Mouse (Mus musculus): ENCODE data around the gene Rnd2. TPM values are rescaled to one million over a fixed set of nuclear protein-coding genes. Genes with fewer than 3 reads are reported as not detected.
"Not testable (repeated sequence)": the region's sequence is repeated elsewhere in the genome, so short reads cannot be mapped to it uniquely, and the experiment has no call there.

Gene Rnd2
- polyA plus RNA-seq, 1 experiment from 2014 or later = 61.8 TPM

- H3K9me3 ChIP-seq (ENCODE audit: control insufficient read depth, low read length) = no peaks in the 10 kb centered on the region
- H3K4me3 ChIP-seq (ENCODE audit: low read depth, low read length) = no peak overlapping the region
- no peaks in the 10 kb centered on the region for H3K36me3 ChIP-seq (ENCODE audit: control insufficient read depth, insufficient read depth, low read length)
- H3K4me2 ChIP-seq (ENCODE audit: low read depth, low read length) = peak overlapping the region; percentile 16; the same call in 1 of the 2 replicates
- WGBS = 24% methylated on average over 7 of the region's 7 CpGs
- ATAC-seq (ENCODE audit: low read depth) = no peak
- no peak overlapping the region for H3K27ac ChIP-seq (ENCODE audit: low read depth, low read length)
- peaks cover 15% of the 10 kb centered on the region; the same call in 1 of the 2 replicates for H3K4me1 ChIP-seq (ENCODE audit: control insufficient read depth, insufficient read depth, low read length)
- no peak overlapping the region for H3K9ac ChIP-seq (replicated peaks; ENCODE audit: low read depth, low read length)
- H3K27me3 ChIP-seq (ENCODE audit: control insufficient read depth, insufficient read depth, low read length) = no peaks in the 10 kb centered on the region
Measured at GRCm38 (mm10) chr11:101470206-101470605, 5.4 kb downstream of the Rnd2 start.

DNA sequence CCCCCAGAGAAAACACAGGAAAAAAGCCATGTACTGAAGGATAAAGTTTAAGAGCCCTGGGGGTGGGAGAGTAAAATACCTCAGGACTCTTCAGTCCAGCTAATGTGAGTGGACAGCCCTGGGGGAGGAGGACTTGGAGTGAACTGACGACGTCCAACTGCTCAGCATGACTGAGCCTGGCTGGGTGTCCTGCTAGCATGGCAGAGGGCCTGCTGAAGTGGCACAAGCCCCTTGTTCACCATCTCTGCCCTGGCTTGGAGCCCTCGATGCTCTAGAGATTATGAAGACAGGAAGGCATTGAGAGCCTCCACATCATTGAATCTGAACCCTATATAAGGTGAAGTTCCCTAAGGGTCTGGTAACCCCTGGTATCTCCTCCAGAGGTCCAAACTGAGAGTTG, 7.1 kb downstream of the Rnd2 start:
- Histone ChIP-seq H3K9me3 (ENCODE audit: control insufficient read depth, low read length) (no peaks in the 10 kb centered on the region), H3K9ac (replicated peaks; ENCODE audit: low read depth, low read length) (no peak overlapping the region), H3K27ac (ENCODE audit: low read depth, low read length) (no peak overlapping the region), H3K27me3 (ENCODE audit: control insufficient read depth, insufficient read depth, low read length) (no peaks in the 10 kb centered on the region), H3K4me1 (ENCODE audit: control insufficient read depth, insufficient read depth, low read length) (peaks cover 15% of the 10 kb centered on the region; the same call in 1 of the 2 replicates), H3K4me3 (ENCODE audit: low read depth, low read length) (no peak overlapping the region), H3K36me3 (ENCODE audit: control insufficient read depth, insufficient read depth, low read length) (no peaks in the 10 kb centered on the region), H3K4me2 (ENCODE audit: low read depth, low read length) (no peak overlapping the region)
- WGBS = 63% methylated on average over 3 of the region's 3 CpGs
- ATAC-seq (ENCODE audit: low read depth) = no peak

DNA sequence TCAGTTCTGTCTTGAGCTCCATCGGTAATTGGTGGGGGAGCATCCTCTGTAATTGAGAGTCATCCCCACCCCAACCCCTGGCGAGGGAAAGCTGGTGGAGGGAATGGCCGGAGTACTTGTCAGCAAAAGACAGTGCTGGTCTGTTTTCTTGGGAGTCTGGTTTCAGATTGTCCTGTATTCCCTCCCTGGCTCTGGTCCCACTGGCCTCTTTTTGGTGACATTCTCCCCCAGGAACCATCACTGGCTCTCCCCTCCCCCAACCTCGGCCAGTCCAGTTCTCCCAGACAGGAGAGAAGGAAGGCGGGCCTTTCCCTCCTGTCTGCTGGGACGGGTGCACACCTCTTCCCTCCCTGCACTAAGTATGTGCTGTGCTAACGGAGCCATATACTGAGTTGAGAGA, 7.5 kb downstream of the Rnd2 start:
- ATAC-seq (ENCODE audit: low read depth) = no peak
- Histone ChIP-seq H3K4me3 (ENCODE audit: low read depth, low read length) (no peak overlapping the region), H3K36me3 (ENCODE audit: control insufficient read depth, insufficient read depth, low read length) (no peaks in the 10 kb centered on the region), H3K9me3 (ENCODE audit: control insufficient read depth, low read length) (no peaks in the 10 kb centered on the region), H3K9ac (replicated peaks; ENCODE audit: low read depth, low read length) (no peak overlapping the region), H3K4me2 (ENCODE audit: low read depth, low read length) (no peak overlapping the region), H3K4me1 (ENCODE audit: control insufficient read depth, insufficient read depth, low read length) (peaks cover 11% of the 10 kb centered on the region), H3K27me3 (ENCODE audit: control insufficient read depth, insufficient read depth, low read length) (no peaks in the 10 kb centered on the region), H3K27ac (ENCODE audit: low read depth, low read length) (no peak overlapping the region)
- WGBS = 52% methylated on average over 7 of the region's 7 CpGs

DNA sequence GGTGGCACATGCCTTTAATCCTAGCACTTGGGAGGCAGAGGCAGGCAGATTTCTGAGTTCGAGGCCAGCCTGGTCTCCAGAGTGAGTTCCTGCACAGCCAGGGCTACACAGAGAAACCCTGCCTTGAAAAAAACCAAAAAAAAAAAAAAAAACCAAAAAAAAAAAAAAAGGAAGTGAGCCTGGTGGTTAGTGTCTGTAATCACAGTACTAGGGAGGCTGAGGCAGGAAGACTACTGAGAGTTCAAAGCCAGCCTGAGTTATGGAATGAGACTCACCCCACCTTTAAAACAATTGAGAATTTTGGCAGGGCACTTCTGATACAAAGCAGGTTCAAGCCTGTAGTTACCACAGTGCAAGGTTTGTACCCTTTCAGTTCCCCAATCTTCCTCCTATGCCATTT, 8.9 kb downstream of the Rnd2 start:
- H3K27me3 ChIP-seq (ENCODE audit: control insufficient read depth, insufficient read depth, low read length); H3K9ac ChIP-seq (replicated peaks; ENCODE audit: low read depth, low read length); H3K36me3 ChIP-seq (ENCODE audit: control insufficient read depth, insufficient read depth, low read length); H3K9me3 ChIP-seq (ENCODE audit: control insufficient read depth, low read length); ATAC-seq (ENCODE audit: low read depth); H3K4me3 ChIP-seq (ENCODE audit: low read depth, low read length); H3K4me2 ChIP-seq (ENCODE audit: low read depth, low read length); H3K27ac ChIP-seq (ENCODE audit: low read depth, low read length): not testable (repeated sequence)
- 82% methylated on average over 1 of the region's 1 CpGs for WGBS
- H3K4me1 ChIP-seq (ENCODE audit: control insufficient read depth, insufficient read depth, low read length) = peaks cover 13% of the 10 kb centered on the region

DNA sequence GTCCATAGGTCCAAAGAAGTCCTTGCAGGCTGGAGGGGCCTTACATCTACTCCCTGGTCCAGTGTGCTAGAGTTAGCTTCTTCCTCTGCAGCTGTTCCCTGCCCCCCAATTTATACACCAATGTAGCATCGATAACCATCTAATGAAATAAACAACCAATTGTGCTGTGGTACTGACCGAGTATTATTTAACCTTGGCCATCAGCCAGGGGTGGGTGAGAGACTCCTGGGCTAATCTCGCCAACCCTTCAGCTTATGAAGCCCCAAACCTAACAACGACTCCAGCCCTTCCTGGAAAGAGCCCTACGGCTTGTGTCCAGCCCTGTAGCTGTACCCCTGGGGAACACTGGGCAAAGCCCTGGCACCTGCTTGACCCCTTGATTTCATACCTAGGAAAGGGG, 9.5 kb downstream of the Rnd2 start:
- Histone ChIP-seq H3K27ac (ENCODE audit: low read depth, low read length) (no peak overlapping the region), H3K27me3 (ENCODE audit: control insufficient read depth, insufficient read depth, low read length) (no peaks in the 10 kb centered on the region), H3K4me1 (ENCODE audit: control insufficient read depth, insufficient read depth, low read length) (peaks cover 12% of the 10 kb centered on the region; the same call in 1 of the 2 replicates), H3K36me3 (ENCODE audit: control insufficient read depth, insufficient read depth, low read length) (no peaks in the 10 kb centered on the region), H3K9me3 (ENCODE audit: control insufficient read depth, low read length) (no peaks in the 10 kb centered on the region), H3K9ac (replicated peaks; ENCODE audit: low read depth, low read length) (no peak overlapping the region), H3K4me2 (ENCODE audit: low read depth, low read length) (no peak overlapping the region), H3K4me3 (ENCODE audit: low read depth, low read length) (no peak overlapping the region)
- 63% methylated on average over 5 of the region's 5 CpGs for WGBS
- no peak for ATAC-seq (ENCODE audit: low read depth)

- 90% methylated on average over 4 of the region's 4 CpGs for WGBS
- not testable (repeated sequence) for ATAC-seq (ENCODE audit: low read depth); H3K4me3 ChIP-seq (ENCODE audit: low read depth, low read length)
Measured at GRCm38 (mm10) chr11:101476361-101476760, 11.6 kb downstream of the Rnd2 start.

DNA sequence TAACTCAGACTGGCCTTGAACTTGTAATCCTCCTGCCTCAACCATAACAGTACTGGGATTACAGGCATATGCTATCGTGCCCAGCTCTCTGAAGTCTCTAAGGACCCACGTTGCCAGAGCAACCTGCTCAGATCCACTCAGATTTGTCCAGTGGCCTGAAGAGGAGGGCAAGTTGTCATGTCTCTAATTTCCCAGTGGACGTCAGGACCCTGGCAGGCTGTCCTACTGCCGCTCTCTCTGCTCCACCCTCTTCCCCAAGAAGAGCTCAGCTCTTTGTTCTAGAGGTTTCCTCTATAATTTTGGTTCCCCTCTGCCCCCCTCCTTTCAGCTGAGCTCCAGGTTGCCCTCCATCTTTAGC, 12.4 kb downstream of the Rnd2 start:
- H3K4me3 ChIP-seq (ENCODE audit: low read depth, low read length) = no peak overlapping the region
- ATAC-seq (ENCODE audit: low read depth) = peak; percentile 29
- no peak overlapping the region for H3K4me2 ChIP-seq (ENCODE audit: low read depth, low read length)

More at GRCm38 (mm10) chr11:101476361-101476760, 11.6 kb downstream of the Rnd2 start:
- not testable (repeated sequence) for H3K36me3 ChIP-seq (ENCODE audit: control insufficient read depth, insufficient read depth, low read length); H3K27ac ChIP-seq (ENCODE audit: low read depth, low read length); H3K4me2 ChIP-seq (ENCODE audit: low read depth, low read length); H3K9me3 ChIP-seq (ENCODE audit: control insufficient read depth, low read length); H3K27me3 ChIP-seq (ENCODE audit: control insufficient read depth, insufficient read depth, low read length); H3K9ac ChIP-seq (replicated peaks; ENCODE audit: low read depth, low read length)
- H3K4me1 ChIP-seq (ENCODE audit: control insufficient read depth, insufficient read depth, low read length) = peaks cover 14% of the 10 kb centered on the region; the same call in 1 of the 2 replicates

DNA sequence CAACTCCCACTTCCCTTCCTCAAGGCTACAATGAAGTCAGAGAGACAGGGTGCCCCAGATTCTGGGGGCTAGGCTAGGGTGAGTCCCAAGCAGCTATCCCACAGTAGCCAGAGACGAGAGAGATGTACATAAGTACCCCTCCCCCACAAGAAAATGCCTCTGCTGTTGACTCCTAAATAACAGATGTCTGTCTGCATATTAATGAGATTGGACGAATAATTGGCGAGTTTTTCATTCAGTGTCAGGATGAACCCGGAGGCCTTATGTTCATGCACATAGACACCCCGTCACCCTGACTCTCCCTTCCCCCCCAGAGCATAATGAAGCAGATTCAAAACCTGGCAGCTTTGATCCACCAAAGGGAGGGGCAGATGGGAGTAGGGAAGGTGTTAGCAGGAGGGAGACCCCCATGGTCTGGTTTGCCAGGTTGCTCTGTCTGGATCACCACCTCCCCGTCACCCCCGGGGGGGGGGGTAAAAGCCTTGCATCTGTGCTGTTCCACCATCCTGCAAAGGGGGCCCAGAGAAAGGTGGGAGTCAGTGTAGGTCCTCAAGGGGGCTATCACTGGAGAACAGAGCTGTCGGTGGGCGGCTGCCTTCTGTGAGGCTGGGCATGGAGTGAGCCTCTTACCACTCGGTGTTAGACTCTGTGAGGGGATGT, 12.9 kb downstream of the Rnd2 start:
- 13% methylated on average over 10 of the region's 10 CpGs for WGBS
- H3K4me3 ChIP-seq (ENCODE audit: low read depth, low read length) = no peak overlapping the region
- no peaks in the 10 kb centered on the region for H3K9me3 ChIP-seq (ENCODE audit: control insufficient read depth, low read length)
- H3K4me2 ChIP-seq (ENCODE audit: low read depth, low read length) = no peak overlapping the region
- ATAC-seq (ENCODE audit: low read depth) = peak; percentile 74
- no peak overlapping the region for H3K9ac ChIP-seq (replicated peaks; ENCODE audit: low read depth, low read length)
- H3K36me3 ChIP-seq (ENCODE audit: control insufficient read depth, insufficient read depth, low read length) = no peaks in the 10 kb centered on the region
- H3K27me3 ChIP-seq (ENCODE audit: control insufficient read depth, insufficient read depth, low read length) = no peaks in the 10 kb centered on the region
- H3K4me1 ChIP-seq (ENCODE audit: control insufficient read depth, insufficient read depth, low read length) = peaks cover 11% of the 10 kb centered on the region; the same call in 1 of the 2 replicates
- H3K27ac ChIP-seq (ENCODE audit: low read depth, low read length) = peak overlapping the region; percentile 60

More for the DNA sequence above, 12.4 kb downstream of the Rnd2 start:
- Histone ChIP-seq H3K9me3 (ENCODE audit: control insufficient read depth, low read length) (no peaks in the 10 kb centered on the region), H3K27me3 (ENCODE audit: control insufficient read depth, insufficient read depth, low read length) (no peaks in the 10 kb centered on the region), H3K27ac (ENCODE audit: low read depth, low read length) (peak overlapping the region; percentile 60), H3K36me3 (ENCODE audit: control insufficient read depth, insufficient read depth, low read length) (no peaks in the 10 kb centered on the region), H3K4me1 (ENCODE audit: control insufficient read depth, insufficient read depth, low read length) (peaks cover 13% of the 10 kb centered on the region; the same call in 1 of the 2 replicates), H3K9ac (replicated peaks; ENCODE audit: low read depth, low read length) (no peak overlapping the region)
- WGBS = 4% methylated on average over 4 of the region's 4 CpGs

GRCm38 (mm10) chr11:101479171-101479635, 14.4 kb downstream of the Rnd2 start:
- Histone ChIP-seq H3K4me2 (ENCODE audit: low read depth, low read length) (peak overlapping the region; percentile 19), H3K4me1 (ENCODE audit: control insufficient read depth, insufficient read depth, low read length) (peaks cover 11% of the 10 kb centered on the region; the same call in 1 of the 2 replicates), H3K9ac (replicated peaks; ENCODE audit: low read depth, low read length) (0 out of 2 replicates have a peak overlapping the region, but pooled peaks have one; percentile 5), H3K27me3 (ENCODE audit: control insufficient read depth, insufficient read depth, low read length) (no peaks in the 10 kb centered on the region), H3K4me3 (ENCODE audit: low read depth, low read length) (no peak overlapping the region), H3K9me3 (ENCODE audit: control insufficient read depth, low read length) (no peaks in the 10 kb centered on the region), H3K27ac (ENCODE audit: low read depth, low read length) (peak overlapping the region; percentile 58), H3K36me3 (ENCODE audit: control insufficient read depth, insufficient read depth, low read length) (no peaks in the 10 kb centered on the region)
- 3% methylated on average over 18 of the region's 18 CpGs for WGBS
- ATAC-seq (ENCODE audit: low read depth) = peak; percentile 44; the same call in 1 of the 2 replicates

Measured in neural tube, embryonic 14.5 days (tissue).